Mouse (Mus musculus) testis, adult 2 months (tissue): ENCODE data around the gene Epn1. TPM values are rescaled to one million over a fixed set of nuclear protein-coding genes. Genes with fewer than 3 reads are reported as not detected.

Experiments used
- H3K27ac ChIP-seq: fragments of 200-500 bp; 2 replicates; pipeline ENCODE4 v1.5.1; 2012; ENCODE audit warnings: low read depth, low read length; ENCODE audit not compliant: control insufficient read depth, insufficient read depth
- H3K27me3 ChIP-seq: fragments of 200-500 bp; 2 replicates; pipeline ENCODE4 v1.6.1; 2012; ENCODE audit warnings: mild to moderate bottlenecking, low read length, moderate library complexity; ENCODE audit not compliant: control insufficient read depth, insufficient read depth
- H3K36me3 ChIP-seq: fragments of 200-500 bp; 2 replicates; pipeline ENCODE4 v1.6.1; 2012; ENCODE audit warnings: mild to moderate bottlenecking, low read length; ENCODE audit not compliant: control insufficient read depth, insufficient read depth
- H3K4me1 ChIP-seq: fragments of 200-500 bp; 2 replicates; pipeline ENCODE4 v1.6.1; 2012; ENCODE audit warnings: low read length; ENCODE audit not compliant: control insufficient read depth, insufficient read depth
- H3K4me3 ChIP-seq: fragments of 200-500 bp; 2 replicates; pipeline ENCODE4 v1.5.1; 2012; ENCODE audit warnings: low read depth, mild to moderate bottlenecking, low read length, moderate library complexity, mixed read lengths; ENCODE audit not compliant: control insufficient read depth
- CTCF ChIP-seq: fragments of 200-500 bp; IDR thresholded peaks from 2 replicates; pipeline ENCODE4 v1.5.1; 2012; ENCODE audit warnings: low read depth, mild to moderate bottlenecking, inconsistent platforms, low read length, moderate library complexity; ENCODE audit not compliant: control insufficient read depth, insufficient read depth, insufficient replicate concordance
- POLR2A ChIP-seq: fragments of 200-500 bp; IDR thresholded peaks from 2 replicates; pipeline ENCODE4 v1.6.1; 2012; ENCODE audit warnings: low read depth, mild to moderate bottlenecking, inconsistent platforms, low read length, moderate library complexity; ENCODE audit not compliant: control insufficient read depth
- polyA plus RNA-seq: library from polyadenylated mRNA; depleted of rRNA; stranded (reverse); fragments of >200 nt; gene quantifications from 2 replicates; pipeline ENCODE4 v1.2.3, GENCODE M21; 2012; rRNA removed

Gene Epn1
- 91.7 and 103 TPM in 2 replicates for polyA plus RNA-seq

DNA sequence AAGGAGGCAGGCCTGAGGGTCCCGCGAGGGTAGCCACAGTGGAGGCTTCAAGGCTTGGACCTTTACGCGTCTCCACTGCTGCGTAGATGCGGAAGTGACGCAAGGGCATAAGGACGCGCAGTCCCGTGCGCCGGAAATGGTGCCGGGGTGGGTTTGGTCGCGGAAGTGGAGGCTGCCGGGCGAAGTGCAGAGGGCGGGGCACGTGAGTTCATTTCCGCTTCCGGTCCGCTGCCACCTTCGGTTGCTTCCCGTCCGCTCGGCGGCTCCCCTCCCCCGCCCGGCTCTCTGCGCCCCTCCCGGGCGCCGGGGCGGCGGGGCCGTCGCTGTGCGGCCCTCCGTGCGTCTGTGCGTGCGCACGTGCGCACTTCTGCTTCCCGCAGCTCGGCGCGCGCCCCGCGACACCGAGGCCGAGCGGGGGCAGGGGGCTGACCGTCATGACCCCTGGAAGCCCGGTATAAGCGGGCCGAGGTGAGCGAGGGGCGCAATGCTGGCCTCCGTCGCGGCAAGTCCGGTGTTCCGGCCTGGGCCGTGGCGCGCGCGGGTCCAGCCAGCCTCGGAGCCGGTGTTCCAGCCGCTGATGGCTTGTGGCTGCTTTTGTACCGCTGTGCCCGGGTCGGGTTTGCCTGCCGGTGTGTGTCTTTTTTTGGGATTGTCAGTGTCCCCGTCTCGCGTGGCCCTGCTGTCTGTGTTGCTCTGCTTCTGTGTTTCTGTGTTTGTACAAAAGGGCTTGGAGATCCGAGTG, at the start of gene Epn1:
Epn1 (plus strand) TSS at position 226 of the 742 bp plus-strand sequence.
- Histone ChIP-seq H3K36me3 (no peaks in the 10 kb centered on the region), H3K27ac (peak within 1 kb of the TSS; percentile 72), H3K4me3 (peak within 1 kb of the TSS; percentile 81), H3K27me3 (no peaks in the 10 kb centered on the region), H3K4me1 (peaks cover 6% of the 10 kb centered on the region)
- TF ChIP-seq POLR2A (peak; percentile 74), CTCF (no peak)

DNA sequence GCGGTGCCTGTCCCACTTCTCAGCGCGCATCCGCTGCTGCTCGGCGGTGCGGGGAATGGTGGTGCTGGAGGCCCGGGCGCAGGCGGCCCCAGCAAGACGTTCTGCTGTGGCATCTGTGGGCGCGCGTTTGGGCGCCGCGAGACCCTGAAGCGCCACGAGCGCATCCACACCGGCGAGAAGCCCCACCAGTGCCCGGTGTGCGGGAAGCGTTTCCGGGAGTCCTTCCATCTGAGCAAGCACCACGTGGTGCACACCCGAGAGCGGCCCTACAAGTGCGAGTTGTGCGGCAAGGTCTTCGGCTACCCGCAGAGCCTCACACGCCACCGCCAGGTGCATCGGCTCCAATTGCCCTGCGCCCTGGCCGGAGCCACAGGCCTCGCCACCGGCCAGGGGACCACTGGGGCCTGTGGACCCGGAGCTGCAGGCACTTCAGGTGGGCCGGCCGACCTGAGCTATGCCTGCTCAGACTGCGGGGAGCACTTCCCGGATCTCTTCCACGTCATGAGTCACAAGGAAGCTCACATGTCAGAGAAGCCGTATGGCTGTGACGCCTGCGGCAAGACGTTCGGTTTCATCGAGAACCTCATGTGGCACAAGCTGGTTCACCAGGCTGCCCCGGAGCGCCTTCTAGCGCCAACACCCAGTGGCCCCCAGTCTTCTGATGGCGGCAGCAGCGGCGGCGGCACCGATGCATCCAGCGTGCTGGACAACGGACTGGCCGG, 49.3 kb upstream of the Epn1 start:
- Histone ChIP-seq H3K36me3 (no peaks in the 10 kb centered on the region), H3K27me3 (no peaks in the 10 kb centered on the region), H3K4me3 (peak overlapping the region; percentile 35), H3K27ac (no peak overlapping the region), H3K4me1 (peaks cover 17% of the 10 kb centered on the region)
- TF ChIP-seq CTCF (no peak), POLR2A (no peak; the same call in 1 of the 2 replicates)

DNA sequence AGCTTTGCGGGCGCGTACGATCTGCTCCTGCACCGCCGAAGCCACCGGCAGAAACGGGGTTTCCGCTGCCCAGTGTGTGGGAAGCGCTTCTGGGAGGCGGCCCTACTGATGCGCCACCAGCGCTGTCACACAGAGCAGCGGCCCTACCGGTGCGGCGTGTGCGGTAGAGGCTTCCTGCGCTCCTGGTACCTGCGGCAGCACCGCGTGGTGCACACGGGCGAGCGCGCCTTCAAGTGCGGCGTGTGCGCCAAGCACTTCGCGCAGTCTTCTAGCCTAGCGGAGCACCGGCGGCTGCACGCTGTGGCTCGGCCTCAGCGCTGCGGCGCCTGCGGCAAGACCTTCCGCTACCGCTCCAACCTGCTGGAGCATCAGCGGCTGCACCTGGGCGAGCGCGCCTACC, 48.5 kb upstream of the Epn1 start:
- Histone ChIP-seq H3K4me3 (peak overlapping the region; percentile 35), H3K27ac (no peak overlapping the region), H3K27me3 (no peaks in the 10 kb centered on the region), H3K4me1 (peaks cover 17% of the 10 kb centered on the region), H3K36me3 (no peaks in the 10 kb centered on the region)
- no peak for TF ChIP-seq POLR2A
- no peak for TF ChIP-seq CTCF

DNA sequence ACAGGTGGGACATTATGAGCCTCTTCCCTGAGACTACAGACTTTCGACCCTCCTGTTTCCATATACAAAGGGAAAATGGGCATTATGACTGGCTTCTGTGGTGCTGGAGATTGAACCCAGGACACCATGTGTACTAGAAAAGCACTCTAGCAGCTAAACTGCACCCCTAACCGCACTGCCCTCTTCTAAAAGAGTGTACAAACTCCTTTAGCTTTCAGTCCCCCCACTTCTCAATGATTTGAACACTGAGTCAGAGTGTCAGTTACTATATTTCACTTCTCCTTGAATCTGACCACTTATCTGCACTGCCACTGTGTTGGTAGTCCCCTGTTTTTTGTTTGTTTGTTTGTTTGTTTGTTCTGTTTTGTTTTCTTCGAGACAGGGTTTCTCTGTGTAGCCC, 46.2 kb upstream of the Epn1 start, which contains the start of gene 4632433K11Rik:
4632433K11Rik (plus strand) TSS at position 301 of the 400 bp plus-strand sequence.
- TF ChIP-seq POLR2A (no peak), CTCF (no peak)
- Histone ChIP-seq H3K27me3 (no peaks in the 10 kb centered on the region), H3K36me3 (no peaks in the 10 kb centered on the region), H3K4me3 (no peak within 1 kb of the TSS), H3K27ac (no peak within 1 kb of the TSS), H3K4me1 (peaks cover 17% of the 10 kb centered on the region)

DNA sequence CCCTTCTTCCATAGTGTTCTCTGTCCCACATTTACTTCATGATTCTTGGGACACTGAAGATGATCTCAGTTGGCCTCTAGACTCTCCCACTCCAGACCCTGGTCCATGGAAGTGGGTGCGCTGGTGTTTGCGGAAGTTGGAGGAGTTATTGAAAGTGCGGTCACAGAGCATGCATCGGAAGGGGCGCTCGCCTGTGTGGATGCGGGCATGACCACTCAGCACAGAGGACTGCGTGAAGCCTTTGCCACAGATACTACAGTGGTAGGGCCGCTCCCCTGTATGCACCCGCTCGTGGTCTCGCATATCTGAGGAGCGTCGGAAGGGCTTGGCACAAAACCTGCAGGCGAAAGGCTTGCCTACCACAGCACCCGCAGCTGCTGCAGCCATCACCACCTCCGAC, 44.4 kb upstream of the Epn1 start:
- Histone ChIP-seq H3K36me3 (no peaks in the 10 kb centered on the region), H3K4me3 (no peak overlapping the region), H3K27ac (no peak overlapping the region), H3K4me1 (peaks cover 6% of the 10 kb centered on the region), H3K27me3 (no peaks in the 10 kb centered on the region)
- no peak for TF ChIP-seq POLR2A
- TF ChIP-seq CTCF = no peak

DNA sequence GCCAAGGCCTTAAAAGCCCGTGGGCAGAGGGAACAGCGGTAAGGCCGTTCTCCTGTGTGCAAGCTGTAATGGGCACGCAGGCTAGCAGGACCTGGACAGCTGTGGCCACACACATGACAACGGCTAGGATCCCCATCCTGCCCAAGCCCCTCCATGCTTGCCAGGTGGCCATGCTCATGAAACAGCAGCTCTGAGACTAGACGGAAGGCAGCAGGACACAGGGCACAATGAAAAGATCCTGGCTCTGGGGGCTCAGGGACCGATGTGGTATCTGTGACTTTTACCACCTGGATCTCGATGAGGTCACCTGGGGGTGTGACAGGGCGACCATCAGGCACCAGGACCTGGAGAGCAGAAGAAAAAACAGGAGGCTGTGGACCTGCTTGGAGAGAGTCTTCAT, 43.9 kb upstream of the Epn1 start:
- peaks cover 3% of the 10 kb centered on the region for H3K4me1 ChIP-seq
- H3K4me3 ChIP-seq = no peak overlapping the region
- H3K27me3 ChIP-seq = no peaks in the 10 kb centered on the region
- H3K36me3 ChIP-seq = no peaks in the 10 kb centered on the region
- no peak overlapping the region for H3K27ac ChIP-seq
- TF ChIP-seq POLR2A (no peak), CTCF (no peak)

DNA sequence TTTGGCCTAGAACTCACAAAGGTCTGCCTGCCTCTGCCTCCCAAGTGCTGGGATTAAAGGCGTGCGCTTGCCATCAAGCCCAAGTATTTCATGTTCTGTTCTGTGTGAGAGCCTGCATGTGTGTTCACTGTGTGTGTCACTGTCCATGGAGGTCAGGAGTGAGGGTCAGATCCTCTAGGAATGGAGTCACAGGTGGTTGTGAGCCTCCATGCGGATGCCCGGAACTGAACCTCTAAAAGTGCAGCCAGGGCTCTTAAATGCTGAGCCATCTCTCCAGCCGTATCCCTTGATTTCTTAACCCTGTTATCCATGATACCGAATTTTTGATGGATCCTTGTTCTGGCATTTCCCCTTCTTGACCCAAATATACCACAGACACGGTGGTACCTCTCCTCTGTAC, 43.0 kb upstream of the Epn1 start:
- TF ChIP-seq POLR2A (no peak), CTCF (no peak)
- Histone ChIP-seq H3K27me3 (no peaks in the 10 kb centered on the region), H3K4me3 (no peak overlapping the region), H3K27ac (no peak overlapping the region), H3K4me1 (no peaks in the 10 kb centered on the region; the same call in 1 of the 2 replicates), H3K36me3 (no peaks in the 10 kb centered on the region)
